Comparison of ENCODE assay signal across 8 mouse cellular contexts in genomic region chrX:56346932-56347253, GRCm38 (mm10). TPM values are rescaled to one million over a fixed set of nuclear protein-coding genes. Genes with fewer than 3 reads are reported as not detected.
DNase-seq lines count a peak whose midpoint lies in the region; ATAC-seq and TF ChIP-seq lines count a peak whose summit lies in the region.

No protein-coding gene starts in this region.

- no peak for TF ChIP-seq EP300 in liver, embryonic 14.5 days (IDR thresholded peaks at IDR 0.05; ENCODE audit: low read depth)

- 39% methylated on average over 8 of the region's 8 CpGs for WGBS in intestine, postnatal 0 days
- 57% methylated on average over 8 of the region's 8 CpGs for WGBS in liver, embryonic 14.5 days (ENCODE audit: insufficient replicate concordance)
- 32% methylated on average over 8 of the region's 8 CpGs for WGBS in neural tube, embryonic 15.5 days

- H3K27me3 ChIP-seq in intestine, postnatal 0 days (replicated peaks; ENCODE audit: control insufficient read depth, insufficient read depth, low read length): no peaks in the 10 kb centered on the region
- no peaks in the 10 kb centered on the region for H3K27me3 ChIP-seq in liver, embryonic 14.5 days (ENCODE audit: control insufficient read depth, insufficient read depth, low read length)
- no peaks in the 10 kb centered on the region for H3K27me3 ChIP-seq in neural tube, embryonic 15.5 days (replicated peaks)

- H3K4me2 ChIP-seq in intestine, postnatal 0 days (replicated peaks; ENCODE audit: low read depth): peak overlapping the region; percentile 66
- peak overlapping the region; percentile 62 for H3K4me2 ChIP-seq in liver, embryonic 14.5 days (ENCODE audit: low read depth)
- peak overlapping the region; percentile 55 for H3K4me2 ChIP-seq in neural tube, embryonic 15.5 days

- peak overlapping the region; percentile 48 for H3K4me3 ChIP-seq in intestine, postnatal 0 days (ENCODE audit: low read depth, low read length)
- peak overlapping the region; percentile 61 to 75; a peak in 3 of 4 replicates for H3K4me3 ChIP-seq in liver, embryonic 14.5 days (ENCODE audit: insufficient read depth in 1 of 2, low read depth in 2 of 2, low read length in 2 of 2)
- peak overlapping the region; percentile 56 for H3K4me3 ChIP-seq in neural tube, embryonic 15.5 days (replicated peaks)

- H3K27ac ChIP-seq in intestine, postnatal 0 days (ENCODE audit: low read depth, low read length): no peak overlapping the region
- no peak overlapping the region for H3K27ac ChIP-seq in liver, embryonic 14.5 days
- no peak overlapping the region for H3K27ac ChIP-seq in neural tube, embryonic 15.5 days (replicated peaks)

- DNase-seq in thymus, postnatal 4 days: peak; percentile 6
- DNase-seq in thymus, postnatal 0 days (ENCODE audit: low spot score): no peak
- DNase-seq in cerebellum, postnatal 25 days: peak; percentile 12 to 30
- peak; percentile 96 for DNase-seq in heart, adult 11 months
- no peak for DNase-seq in liver, embryonic 14.5 days (ENCODE audit: low read depth in 3 of 3, low spot score in 3 of 3)
- no peak for DNase-seq in spleen, postnatal 36 days (ENCODE audit: low spot score in 2 of 2)

- TF ChIP-seq CTCF in intestine, postnatal 0 days (IDR thresholded peaks at IDR 0.05; ENCODE audit: low read depth): no peak
- no peak for TF ChIP-seq CTCF in liver, embryonic 14.5 days (IDR thresholded peaks at IDR 0.05; ENCODE audit: low read depth)

- ATAC-seq in intestine, postnatal 0 days: no peak
- peak; percentile 26; the same call in 1 of the 2 replicates for ATAC-seq in liver, embryonic 14.5 days (ENCODE audit: insufficient read depth)
- ATAC-seq in neural tube, embryonic 15.5 days (ENCODE audit: low FRiP score): peak; percentile 64

- H3K4me1 ChIP-seq in intestine, postnatal 0 days (replicated peaks; ENCODE audit: control insufficient read depth, insufficient read depth, low read length): no peaks in the 10 kb centered on the region
- H3K4me1 ChIP-seq in liver, embryonic 14.5 days (replicated peaks; ENCODE audit: control insufficient read depth in 2 of 2, insufficient read depth in 2 of 2, low read length in 1 of 2): no peaks in the 10 kb centered on the region
- peaks cover 3% of the 10 kb centered on the region; the same call in 1 of the 2 replicates for H3K4me1 ChIP-seq in neural tube, embryonic 15.5 days

- H3K9ac ChIP-seq in intestine, postnatal 0 days (ENCODE audit: low read depth, low read length): no peak overlapping the region
- H3K9ac ChIP-seq in liver, embryonic 14.5 days (replicated peaks): peak overlapping the region; percentile 56
- peak overlapping the region; percentile 62 for H3K9ac ChIP-seq in neural tube, embryonic 15.5 days (replicated peaks)

- no peaks in the 10 kb centered on the region for H3K9me3 ChIP-seq in intestine, postnatal 0 days (ENCODE audit: control insufficient read depth)
- no peaks in the 10 kb centered on the region for H3K9me3 ChIP-seq in liver, embryonic 14.5 days (ENCODE audit: control insufficient read depth, low read length)
- no peaks in the 10 kb centered on the region for H3K9me3 ChIP-seq in neural tube, embryonic 15.5 days (replicated peaks)

- H3K36me3 ChIP-seq in intestine, postnatal 0 days (ENCODE audit: control insufficient read depth, insufficient read depth): no peaks in the 10 kb centered on the region
- no peaks in the 10 kb centered on the region for H3K36me3 ChIP-seq in liver, embryonic 14.5 days (replicated peaks; ENCODE audit: control insufficient read depth, insufficient read depth, low read depth)
- H3K36me3 ChIP-seq in neural tube, embryonic 15.5 days: no peaks in the 10 kb centered on the region

RNA-seq across cellular contexts. Expression of gene Zfp449, which starts 0.7 kb away (rescaled TPM):
- 1.2 and 1.3 TPM in 2 replicates for polyA plus RNA-seq in thymus, postnatal 0 days (2015; fragmentation: Nextera tagmentation; extraction: Ambion mirVana)
- 2.2 and 2.4 TPM in 2 replicates for polyA plus RNA-seq in intestine, postnatal 0 days (2015; fragmentation: Nextera tagmentation; extraction: Ambion mirVana)
- 0.36 and 0.48 TPM in 2 replicates for polyA plus RNA-seq in liver, embryonic 14.5 days (2012; rRNA removed)
- polyA plus RNA-seq in liver, embryonic 14.5 days (2014; fragmentation: Nextera tagmentation; extraction: Ambion mirVana): 0.64 and 0.70 TPM in 2 replicates
- 5.3 and 5.7 TPM in 2 replicates for polyA plus RNA-seq in neural tube, embryonic 15.5 days (2015; fragmentation: Nextera tagmentation; extraction: Ambion mirVana)

RNA-seq across cellular contexts. Expression of gene Smim10l2a, which starts 27.5 kb away (rescaled TPM):
- polyA plus RNA-seq in thymus, postnatal 0 days (2015; fragmentation: Nextera tagmentation; extraction: Ambion mirVana): 1.0 and 1.4 TPM in 2 replicates
- 2.6 and 2.7 TPM in 2 replicates for polyA plus RNA-seq in intestine, postnatal 0 days (2015; fragmentation: Nextera tagmentation; extraction: Ambion mirVana)
- polyA plus RNA-seq in liver, embryonic 14.5 days (2012; rRNA removed): 0.06 and 0.18 TPM in 2 replicates
- 0.25 and 0.29 TPM in 2 replicates for polyA plus RNA-seq in liver, embryonic 14.5 days (2014; fragmentation: Nextera tagmentation; extraction: Ambion mirVana)
- 47.6 and 52.0 TPM in 2 replicates for polyA plus RNA-seq in neural tube, embryonic 15.5 days (2015; fragmentation: Nextera tagmentation; extraction: Ambion mirVana)

Comparison
In these comparisons a context has a peak if more than half of its experiments do, and no peak if none do; other contexts are left out.
1. DNase-seq: peak in thymus, postnatal 4 days (single experiment), cerebellum, postnatal 25 days (2 of 2) and heart, adult 11 months (single experiment); none in thymus, postnatal 0 days (single experiment), liver, embryonic 14.5 days (0 of 3) and spleen, postnatal 36 days (0 of 2).
2. RNA of gene Smim10l2a, which starts 27.5 kb away (polyA plus RNA-seq): 47.6 to 52.0 TPM in neural tube, embryonic 15.5 days; 2.6 to 2.7 TPM in intestine, postnatal 0 days, 1.0 to 1.4 TPM in thymus, postnatal 0 days and 0.06 to 0.29 TPM in liver, embryonic 14.5 days; every median in the first group is over 10 times any median in the second.
3. Peak in every context shown above with its lines, with median percentiles within 50 percentile points of each other: H3K4me2 ChIP-seq and H3K4me3 ChIP-seq.